Mouse (Mus musculus) left cerebral cortex, adult 8-10 months (tissue): ENCODE measurements around the gene BC025920. TPM values are rescaled to one million over a fixed set of nuclear protein-coding genes. Genes with fewer than 3 reads are reported as not detected.
A peak's percentile ranks its signal among the peaks of the same experiment; 100 is the strongest.

Experiments used
- DNase-seq, 2 experiments: peaks; one replicate each; pipeline ENCODE4 v3.0.0; 2022; ENCODE audit warnings: low spot score in 2 of 2
- total RNA-seq, 4 experiments: library from RNA; stranded (reverse); gene quantifications; 2 replicates each; pipeline ENCODE4 v1.2.4; 2022

The BC025920 gene
- total RNA-seq, 4 experiments from 2014 or later, result 3.3 to 5.4 (median 3.9) TPM

DNA sequence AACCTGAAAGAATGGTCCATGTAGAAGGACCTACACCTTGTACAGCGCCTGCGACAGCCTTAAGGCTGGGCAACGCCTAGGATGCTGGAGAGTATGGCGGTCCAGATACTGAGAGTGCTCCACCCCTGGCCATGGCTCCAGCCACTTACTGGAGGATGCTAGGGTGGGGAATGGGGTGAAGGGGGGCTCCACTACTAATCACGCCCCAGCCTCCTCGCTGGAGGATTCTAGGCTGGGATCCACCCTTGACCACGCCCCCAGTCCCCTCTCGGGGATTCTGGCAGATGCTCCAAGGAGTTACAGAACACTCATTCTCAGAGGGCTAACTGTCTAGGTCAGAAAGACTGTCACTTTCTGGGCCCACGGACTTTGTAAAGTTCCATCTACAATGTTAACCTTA, 33.1 kb upstream of the BC025920 start:
- DNase-seq, result no peak

DNA sequence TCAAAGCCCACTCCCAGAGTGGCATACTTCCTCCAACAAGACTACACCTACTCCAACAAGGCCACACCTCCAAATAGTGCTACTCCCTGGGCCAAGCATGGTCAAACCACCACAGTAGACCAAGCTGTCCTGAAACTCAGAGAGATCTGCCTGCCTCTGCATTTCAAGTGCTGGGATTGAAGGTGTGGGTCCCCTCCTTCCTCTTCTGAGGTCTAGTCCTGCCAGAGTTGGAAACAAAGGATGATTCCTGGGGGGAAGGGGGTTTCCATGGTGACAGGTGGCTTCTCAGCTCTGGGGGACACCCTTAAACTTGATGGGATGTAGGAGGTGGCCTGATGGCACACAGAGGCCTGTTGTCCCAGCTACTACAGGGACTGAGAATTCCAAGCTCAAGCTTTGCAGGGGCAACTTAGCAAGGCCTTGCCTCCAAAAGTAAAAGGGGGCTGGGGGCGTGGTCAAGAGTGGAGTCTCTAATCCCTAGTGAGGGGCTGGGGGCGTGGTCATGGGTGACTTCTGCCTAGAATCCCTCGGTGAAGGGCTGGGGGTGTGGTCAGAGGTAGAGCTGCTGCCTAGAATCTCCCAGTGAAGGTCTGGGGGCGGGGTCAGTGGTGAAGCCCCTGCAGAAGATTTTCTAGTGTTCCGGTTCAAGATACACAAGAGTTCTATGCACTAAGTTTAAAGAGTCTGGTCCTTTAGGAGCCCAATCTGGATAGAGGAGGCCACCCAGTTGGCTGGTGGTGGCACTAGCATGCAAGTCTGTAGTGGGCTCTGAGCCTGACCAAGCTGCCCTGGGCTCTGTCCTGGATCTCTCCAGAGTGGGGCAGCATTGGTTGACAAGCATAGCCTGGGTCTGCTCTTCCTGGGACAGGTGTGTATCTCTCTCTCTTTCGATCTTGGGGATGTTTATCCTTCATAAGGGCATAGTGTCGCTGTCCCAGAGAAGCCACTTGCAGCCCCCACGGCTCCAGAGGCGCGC, 31.7 kb upstream of the BC025920 start, which contains the start of gene Tle2:
Gene Tle2 (plus strand): TSS at position 481 of the 976 bp plus-strand sequence.
- no peak for DNase-seq

DNA sequence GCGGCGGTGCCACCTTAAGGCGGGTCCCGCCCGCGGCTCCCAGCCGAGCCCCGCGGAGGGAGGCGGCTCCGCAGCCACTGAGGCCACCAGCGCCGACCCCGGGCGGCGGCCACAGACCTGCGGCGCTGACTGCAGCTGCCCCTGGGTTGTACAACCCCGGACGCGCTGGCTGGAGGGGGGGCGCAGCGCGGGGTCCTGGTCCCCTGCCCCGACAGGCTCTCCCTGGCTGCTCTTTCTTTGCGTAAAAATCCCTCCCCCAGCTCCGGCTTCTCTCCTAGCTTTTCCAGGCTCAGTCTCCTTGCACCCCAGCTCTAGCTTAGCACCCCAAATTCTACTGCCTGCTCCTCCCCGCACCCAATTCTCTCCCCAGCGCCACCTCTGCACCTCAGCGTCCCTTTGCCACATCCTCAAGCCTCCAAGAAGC, 30.9 kb upstream of the BC025920 start:
- DNase-seq, result no peak

- DNase-seq, result no peak
These were observed 30.4 kb upstream of the BC025920 start for GRCm38 (mm10) chr10:81575695-81576094.

GRCm38 (mm10) chr10:81579967-81580366, 26.1 kb upstream of the BC025920 start:
- no peak for DNase-seq

DNA sequence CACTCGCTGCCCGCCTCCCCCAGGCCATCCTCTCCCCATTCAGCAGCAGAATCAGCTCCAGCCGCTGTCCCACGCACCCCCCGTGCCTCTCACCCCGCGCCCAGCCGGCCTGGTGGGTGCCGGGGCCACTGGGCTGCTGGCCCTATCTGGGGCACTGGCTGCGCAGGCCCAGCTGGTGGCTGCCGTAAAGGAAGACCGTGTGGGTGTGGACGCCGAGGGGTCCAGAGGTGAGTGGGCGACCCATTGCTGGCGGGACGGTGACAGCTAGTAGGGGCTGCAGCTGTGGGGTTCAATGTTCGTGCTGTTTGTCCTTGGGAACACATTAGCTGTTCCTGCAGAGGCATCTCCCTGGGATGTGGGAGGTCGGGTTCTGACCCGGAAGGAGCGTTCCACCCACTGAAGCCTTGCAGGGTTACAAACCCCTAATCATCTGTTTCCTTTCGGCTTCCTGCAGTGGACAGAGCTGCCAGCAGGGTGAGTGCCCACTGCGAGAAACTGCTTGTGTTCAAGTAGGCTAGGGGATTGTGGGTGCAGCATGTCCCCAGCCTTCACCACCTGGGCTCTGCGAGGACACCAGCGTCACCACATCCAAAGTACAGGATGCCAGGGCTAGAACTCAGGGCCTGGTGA, 25.5 kb upstream of the BC025920 start:
- DNase-seq, result no peak

- DNase-seq, result no peak
These were observed 22.7 kb upstream of the BC025920 start for GRCm38 (mm10) chr10:81583347-81583746.

DNA sequence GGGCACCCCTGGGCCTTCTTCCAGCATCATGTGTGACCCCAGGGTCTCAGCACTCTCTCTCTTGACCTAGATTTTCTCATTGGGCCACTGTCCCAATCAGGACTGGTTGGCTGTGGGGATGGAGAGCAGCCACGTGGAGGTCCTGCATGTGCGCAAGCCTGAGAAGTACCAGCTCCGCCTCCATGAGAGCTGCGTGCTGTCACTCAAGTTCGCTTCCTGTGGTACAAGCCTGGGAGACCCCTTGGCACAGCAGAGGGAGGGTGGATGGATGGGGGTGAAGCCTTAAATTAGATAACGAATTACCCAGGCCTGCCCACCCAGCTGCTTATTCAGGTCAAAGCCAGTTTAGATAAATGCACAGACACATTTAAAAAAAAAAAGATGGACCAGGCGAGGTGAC, 17.3 kb upstream of the BC025920 start:
- no peak for DNase-seq

DNA sequence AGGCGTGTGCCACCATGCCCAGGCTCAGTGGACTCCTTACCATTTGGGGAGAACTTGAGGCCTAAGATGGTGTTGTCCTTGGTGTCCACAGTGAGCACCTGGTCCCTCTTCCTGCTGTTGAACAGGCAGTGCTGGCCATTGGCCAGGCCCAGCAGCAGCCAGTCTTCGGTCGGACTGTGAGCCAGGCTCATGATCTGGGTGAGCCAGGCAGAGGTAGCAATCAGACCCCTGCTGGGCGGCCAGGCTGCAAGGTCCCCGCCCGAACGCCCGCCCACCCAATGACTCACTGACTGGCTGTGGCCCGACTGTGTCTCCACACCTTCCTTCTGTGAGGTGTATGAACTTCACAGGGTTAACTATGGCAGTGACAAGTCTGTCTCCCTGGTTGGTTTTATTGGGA, 14.2 kb upstream of the BC025920 start:
- DNase-seq, result no peak

- DNase-seq, result no peak
These were observed 13.4 kb upstream of the BC025920 start for GRCm38 (mm10) chr10:81592631-81593030.

- no peak for DNase-seq
These were observed 12.8 kb upstream of the BC025920 start for GRCm38 (mm10) chr10:81593223-81593622.

- no peak for DNase-seq
These were observed 12.1 kb upstream of the BC025920 start for GRCm38 (mm10) chr10:81593935-81594334.

- DNase-seq, result no peak
These were observed 10.5 kb upstream of the BC025920 start for GRCm38 (mm10) chr10:81595599-81595998.

DNA sequence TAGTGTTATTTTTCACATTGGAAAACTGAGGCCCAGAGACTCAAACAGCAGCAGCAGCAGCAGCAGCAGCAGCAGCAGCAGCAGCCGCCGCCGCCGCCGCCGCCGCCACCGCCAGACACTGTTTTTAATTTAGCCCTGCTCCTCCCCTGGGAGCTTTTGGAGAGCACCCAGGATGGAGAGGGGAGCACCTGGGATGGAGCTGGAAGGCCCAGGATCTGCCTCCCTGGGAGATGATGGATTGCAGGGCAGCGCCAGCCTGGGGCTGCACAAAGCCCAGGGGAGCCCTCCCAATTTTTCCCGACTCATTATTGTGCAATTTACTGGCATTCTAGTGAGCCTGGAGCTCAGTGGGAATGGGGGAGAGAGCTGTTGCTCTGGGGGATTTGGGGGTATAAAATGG, 9.5 kb upstream of the BC025920 start:
- DNase-seq, result no peak

- DNase-seq, result no peak
These were observed 8.7 kb upstream of the BC025920 start for GRCm38 (mm10) chr10:81597137-81597950.

DNA sequence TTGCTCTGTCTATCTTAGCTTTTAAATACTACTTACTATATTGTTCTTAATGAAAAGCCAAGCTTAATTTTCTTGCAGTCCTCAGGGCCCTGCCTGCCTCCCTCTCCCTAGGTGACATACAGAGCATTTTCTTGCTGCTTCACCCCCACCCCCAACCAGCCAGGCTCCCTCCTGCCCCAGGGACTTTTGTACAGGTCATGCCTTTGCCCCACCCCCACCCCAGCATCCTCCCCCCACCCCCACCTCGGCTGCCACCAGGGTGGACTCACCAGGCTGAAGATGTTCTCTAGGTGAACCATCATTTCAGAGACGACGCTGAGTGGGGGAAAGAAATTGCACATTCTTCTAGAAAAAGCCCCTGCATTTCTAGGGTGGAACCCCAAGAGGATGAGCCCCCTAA, 7.7 kb upstream of the BC025920 start:
- DNase-seq, result no peak

- DNase-seq, result no peak
These were observed 7.2 kb upstream of the BC025920 start for GRCm38 (mm10) chr10:81598871-81599270.

DNA sequence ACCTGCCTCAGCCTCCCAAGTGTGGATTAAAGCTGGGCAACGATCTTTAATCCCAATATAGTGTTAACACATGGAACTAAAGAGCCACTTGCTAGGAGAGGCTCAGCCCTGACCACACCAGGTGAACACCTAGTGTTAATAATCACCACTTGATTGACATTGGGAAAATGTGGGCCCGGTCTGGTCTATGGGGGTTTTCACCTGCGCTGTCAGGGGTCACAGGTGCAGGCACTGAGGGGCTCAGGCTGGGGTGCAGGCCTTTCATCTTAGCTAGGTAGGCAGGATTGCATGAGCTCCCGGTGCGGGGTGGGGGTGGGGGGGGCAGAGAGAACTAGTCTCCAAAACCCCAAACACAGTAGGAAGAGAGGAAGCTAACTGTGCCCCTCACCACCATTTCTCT, 6.4 kb upstream of the BC025920 start:
- no peak for DNase-seq

DNA sequence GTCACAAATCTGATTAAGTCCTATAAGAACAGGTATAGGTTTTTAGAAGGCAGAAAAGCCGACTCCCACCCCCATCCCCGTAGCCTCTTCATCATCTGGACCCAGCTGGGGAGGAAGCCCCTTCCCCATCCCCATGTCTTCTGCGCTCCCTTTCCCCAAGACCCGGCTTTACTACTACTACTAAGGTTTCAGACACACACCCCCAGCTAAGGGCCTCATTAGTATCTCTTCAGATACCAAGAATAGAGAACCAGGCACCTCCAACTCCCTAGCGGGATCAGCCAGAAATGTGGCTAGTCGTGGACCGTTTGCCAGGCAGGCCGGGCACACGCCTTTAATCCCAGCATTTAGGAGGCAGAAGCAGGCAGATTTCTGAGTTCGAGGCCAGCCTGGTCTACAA, 6.0 kb upstream of the BC025920 start:
- no peak for DNase-seq

DNA sequence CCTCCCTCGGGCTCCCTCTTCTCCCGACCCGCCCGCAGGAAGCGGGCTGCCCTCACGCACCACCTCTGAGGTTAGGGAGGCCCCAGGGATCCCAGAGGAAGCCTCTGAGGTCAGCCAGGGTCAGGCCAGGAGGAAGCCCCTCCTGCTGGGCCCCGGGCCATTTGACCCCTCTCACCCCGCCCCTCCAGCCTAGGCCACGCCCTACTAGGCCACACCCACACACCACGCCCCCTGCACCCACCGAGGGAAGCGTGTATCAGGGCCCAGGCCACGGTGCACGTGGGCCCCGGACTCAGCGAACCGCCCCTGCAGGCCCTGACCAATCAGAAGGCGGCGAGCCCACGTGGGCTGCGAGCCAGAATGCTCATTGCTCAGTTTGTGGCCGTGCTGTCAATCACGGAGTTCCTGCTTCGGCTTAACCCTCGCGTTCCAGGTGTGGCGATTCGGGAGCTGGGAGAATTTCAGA, 5.3 kb upstream of the BC025920 start, which contains the start of gene Tle6:
Gene Tle6 (minus strand): TSS at position 336 of the 466 bp plus-strand sequence.
- peak; percentile 91 to 94 for DNase-seq

- DNase-seq, result no peak
These were observed 4.6 kb upstream of the BC025920 start for GRCm38 (mm10) chr10:81601396-81601905.
